In the genomic region with DNA sequence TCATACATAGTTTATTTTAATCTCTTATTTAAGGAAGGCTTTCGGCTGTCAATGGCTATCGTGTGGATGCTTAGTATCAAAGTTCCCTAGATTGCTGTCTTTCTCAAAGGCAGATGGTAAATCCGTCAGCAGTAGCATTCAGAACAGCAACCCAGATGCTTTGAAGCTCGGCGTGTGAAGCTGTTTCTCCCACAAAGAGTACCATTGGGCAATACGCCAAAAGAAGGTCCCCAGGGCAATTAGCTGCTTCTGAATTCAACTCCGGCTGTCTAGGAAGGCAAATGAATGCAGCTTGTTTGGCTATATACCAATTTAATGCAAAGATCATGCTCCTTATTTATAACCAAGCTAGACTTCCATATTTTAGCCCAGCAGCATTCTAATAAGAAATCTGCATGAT, we compare ENCODE assay signal across 13 mouse cellular contexts.
DNase-seq lines count a peak whose midpoint lies in the region; ATAC-seq lines count a peak whose summit lies in the region.
"Had no signal": no experiment of that assay in that cellular context is flagged by ENCODE, and none has a peak within 500 bp of the region (broad histone marks: within the 10 kb centered on the region; RNA-seq: fewer than 3 reads in every experiment).

No protein-coding gene starts in this region.

- no peak overlapping the region for H3K4me2 ChIP-seq in hindbrain, embryonic 14.5 days (replicated peaks)
- H3K4me2 ChIP-seq: heart, embryonic 15.5 days; liver, embryonic 15.5 days had no signal

- no peak overlapping the region for H3K9ac ChIP-seq in hindbrain, embryonic 14.5 days
- H3K9ac ChIP-seq: heart, embryonic 15.5 days; liver, embryonic 15.5 days had no signal

- H3K27me3 ChIP-seq in heart, embryonic 10.5 days (ENCODE audit: insufficient read depth, poor library complexity, severe bottlenecking): no peaks in the 10 kb centered on the region
- H3K27me3 ChIP-seq in hindbrain, embryonic 14.5 days (ENCODE audit: control insufficient read depth, insufficient read depth, low read length): no peaks in the 10 kb centered on the region
- H3K27me3 ChIP-seq: heart, embryonic 15.5 days; liver, embryonic 15.5 days had no signal

- 59% methylated on average over 7 of the region's 7 CpGs for WGBS in heart, embryonic 10.5 days
- WGBS in hindbrain, embryonic 14.5 days: 23% methylated on average over 7 of the region's 7 CpGs

- no peaks in the 10 kb centered on the region for H3K9me3 ChIP-seq in heart, embryonic 10.5 days
- H3K9me3 ChIP-seq in hindbrain, embryonic 14.5 days (ENCODE audit: control insufficient read depth, low read length): no peaks in the 10 kb centered on the region
- H3K9me3 ChIP-seq: heart, embryonic 15.5 days; liver, embryonic 15.5 days had no signal

- no peak overlapping the region for H3K27ac ChIP-seq in heart, embryonic 10.5 days
- peak overlapping the region; percentile 26; the same call in 1 of the 2 replicates for H3K27ac ChIP-seq in hindbrain, embryonic 14.5 days
- H3K27ac ChIP-seq: heart, embryonic 15.5 days; layer of hippocampus, adult 2 months; liver, embryonic 15.5 days had no signal

- peak; percentile 80; the same call in 1 of the 2 replicates for ATAC-seq in hindbrain, embryonic 14.5 days (ENCODE audit: low FRiP score)
- no peak for ATAC-seq in activated CD4-positive, CD25-positive, alpha-beta regulatory T cell, adult 4 months

- no peaks in the 10 kb centered on the region for H3K4me1 ChIP-seq in heart, embryonic 10.5 days
- peaks cover 6% of the 10 kb centered on the region for H3K4me1 ChIP-seq in hindbrain, embryonic 14.5 days (replicated peaks; ENCODE audit: control insufficient read depth, insufficient read depth, low read length)
- H3K4me1 ChIP-seq: heart, embryonic 15.5 days; liver, embryonic 15.5 days had no signal

- H3K4me3 ChIP-seq in heart, embryonic 10.5 days: no peak overlapping the region
- no peak overlapping the region for H3K4me3 ChIP-seq in hindbrain, embryonic 14.5 days (replicated peaks; ENCODE audit: low read length)
- H3K4me3 ChIP-seq: heart, embryonic 15.5 days; layer of hippocampus, adult 2 months; liver, embryonic 15.5 days had no signal

- H3K36me3 ChIP-seq in heart, embryonic 10.5 days: no peaks in the 10 kb centered on the region
- no peaks in the 10 kb centered on the region for H3K36me3 ChIP-seq in hindbrain, embryonic 14.5 days (replicated peaks; ENCODE audit: control insufficient read depth, insufficient read depth)
- H3K36me3 ChIP-seq: heart, embryonic 15.5 days; liver, embryonic 15.5 days had no signal

- DNase-seq in heart, postnatal 4 days: peak; percentile 33
- no peak for DNase-seq in heart, embryonic 10.5 days (ENCODE audit: low spot score)
- peak; percentile 38 to 46 for DNase-seq in right cerebral cortex, postnatal 10 days (ENCODE audit: low spot score in 2 of 2)
- DNase-seq in right cerebral cortex, postnatal 14 days: no peak
- peak; percentile 86 for DNase-seq in hindbrain, embryonic 14.5 days (ENCODE audit: low spot score)
- DNase-seq in spleen, postnatal 14 days (ENCODE audit: low spot score in 2 of 2): no peak
- no peak for DNase-seq in kidney, adult 11 months
- DNase-seq: adrenal gland, adult 2 months; thymus, adult 18-20 months had no signal

Comparison
In these comparisons a context has a peak if more than half of its experiments do, and no peak if none do; other contexts are left out.
1. DNase-seq: peak in heart, postnatal 4 days (single experiment), right cerebral cortex, postnatal 10 days (2 of 2) and hindbrain, embryonic 14.5 days (single experiment); none in heart, embryonic 10.5 days (single experiment), right cerebral cortex, postnatal 14 days (single experiment), spleen, postnatal 14 days (0 of 2) and kidney, adult 11 months (single experiment).